Mouse (Mus musculus): ENCODE measurements around the gene Cnbp. TPM values are rescaled to one million over a fixed set of nuclear protein-coding genes. Genes with fewer than 3 reads are reported as not detected.

Cnbp gene
- polyA plus RNA-seq, 1 experiment from 2014 or later: 1,260 TPM

DNA sequence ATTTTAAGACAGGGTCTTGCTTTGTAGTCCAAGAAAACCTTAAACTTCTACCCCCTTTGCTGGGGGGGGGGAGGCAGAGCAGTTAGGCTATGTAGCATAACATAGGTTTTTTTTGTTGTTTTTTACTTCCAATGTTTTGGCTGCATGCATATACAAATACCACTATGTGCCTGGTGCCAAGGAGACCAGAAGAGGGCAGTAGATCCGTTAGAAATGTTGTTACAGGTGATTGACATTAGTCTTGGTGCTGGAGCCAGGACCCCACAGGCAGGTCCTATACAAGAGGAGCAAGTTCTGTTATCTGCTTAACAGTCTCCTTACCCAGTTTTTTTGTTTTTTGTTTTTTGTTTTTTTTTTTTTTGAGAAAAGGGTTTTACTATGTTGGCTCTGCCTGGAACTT lies 8.7 kb downstream of the Cnbp start:
- peaks cover 8% of the 10 kb centered on the region; the same call in 1 of the 2 replicates for H3K4me1 ChIP-seq
- no peak overlapping the region for H3K4me3 ChIP-seq
- DNase-seq (ENCODE audit: low spot score): no peak
- 35% methylated on average over 1 of the region's 1 CpGs for WGBS
- H3K9me3 ChIP-seq: no peaks in the 10 kb centered on the region
- H3K27ac ChIP-seq: no peak overlapping the region
- peaks cover 56% of the 10 kb centered on the region for H3K36me3 ChIP-seq
- no peaks in the 10 kb centered on the region for H3K27me3 ChIP-seq (ENCODE audit: insufficient read depth, poor library complexity, severe bottlenecking)

DNA sequence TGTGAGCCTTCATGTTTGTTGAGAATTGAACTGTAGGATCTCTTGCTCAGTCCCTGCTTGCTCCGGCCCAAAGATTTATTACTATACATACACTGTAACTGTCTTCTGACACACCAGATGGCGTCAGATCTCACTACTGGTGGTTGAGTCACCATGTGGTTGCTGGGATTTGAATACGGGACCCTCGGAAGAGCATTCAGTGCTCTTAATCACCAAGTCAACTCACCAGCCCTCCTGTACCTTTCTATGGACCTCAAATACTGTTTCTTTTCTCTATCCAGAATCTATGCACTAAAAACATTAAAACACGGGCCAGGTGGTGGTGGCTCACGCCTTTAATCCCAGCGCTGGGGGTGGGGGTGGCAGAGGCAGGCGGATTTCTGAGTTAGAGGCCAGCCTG lies 9.3 kb downstream of the Cnbp start:
- DNase-seq (ENCODE audit: low spot score): no peak
- Histone ChIP-seq H3K9me3 (no peaks in the 10 kb centered on the region), H3K36me3 (peaks cover 51% of the 10 kb centered on the region), H3K27ac (no peak overlapping the region), H3K27me3 (ENCODE audit: insufficient read depth, poor library complexity, severe bottlenecking) (no peaks in the 10 kb centered on the region), H3K4me1 (0 out of 2 replicates have a peak, but pooled peaks cover 3% of the 10 kb centered on the region), H3K4me3 (no peak overlapping the region)
- 78% methylated on average over 8 of the region's 8 CpGs for WGBS

DNA sequence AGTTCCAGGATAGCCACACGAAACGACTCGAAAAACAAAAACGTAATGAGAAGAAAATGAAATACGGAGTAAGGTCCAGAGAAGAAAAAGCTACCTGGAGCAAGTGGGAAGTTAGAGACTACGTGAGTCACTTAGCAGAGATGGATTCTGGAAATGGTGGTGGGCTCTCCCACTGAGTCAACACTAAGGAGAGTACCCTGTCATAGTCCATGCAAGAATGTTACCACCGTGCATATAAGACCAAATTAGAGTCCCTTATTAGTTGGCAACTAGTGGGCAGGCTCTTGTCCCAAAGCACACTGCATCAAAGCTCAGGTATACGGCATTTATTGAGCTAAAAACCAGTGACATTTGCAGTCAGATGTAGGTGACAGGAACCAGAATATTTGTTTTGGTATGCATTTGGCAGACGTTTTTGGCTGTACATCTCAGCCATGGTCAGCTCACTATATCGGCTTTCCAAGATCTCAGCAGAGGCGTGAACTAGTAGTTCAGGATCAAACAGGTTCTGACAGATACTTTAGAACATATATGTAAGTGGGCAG lies 11.0 kb downstream of the Cnbp start:
- no peak overlapping the region for H3K4me3 ChIP-seq
- H3K27ac ChIP-seq: no peak overlapping the region
- H3K9me3 ChIP-seq: no peaks in the 10 kb centered on the region
- no peak for DNase-seq (ENCODE audit: low spot score)
- 0 out of 2 replicates have a peak, but pooled peaks cover 3% of the 10 kb centered on the region for H3K4me1 ChIP-seq
- H3K27me3 ChIP-seq (ENCODE audit: insufficient read depth, poor library complexity, severe bottlenecking): no peaks in the 10 kb centered on the region
- WGBS: 54% methylated on average over 11 of the region's 11 CpGs
- peaks cover 44% of the 10 kb centered on the region for H3K36me3 ChIP-seq

DNA sequence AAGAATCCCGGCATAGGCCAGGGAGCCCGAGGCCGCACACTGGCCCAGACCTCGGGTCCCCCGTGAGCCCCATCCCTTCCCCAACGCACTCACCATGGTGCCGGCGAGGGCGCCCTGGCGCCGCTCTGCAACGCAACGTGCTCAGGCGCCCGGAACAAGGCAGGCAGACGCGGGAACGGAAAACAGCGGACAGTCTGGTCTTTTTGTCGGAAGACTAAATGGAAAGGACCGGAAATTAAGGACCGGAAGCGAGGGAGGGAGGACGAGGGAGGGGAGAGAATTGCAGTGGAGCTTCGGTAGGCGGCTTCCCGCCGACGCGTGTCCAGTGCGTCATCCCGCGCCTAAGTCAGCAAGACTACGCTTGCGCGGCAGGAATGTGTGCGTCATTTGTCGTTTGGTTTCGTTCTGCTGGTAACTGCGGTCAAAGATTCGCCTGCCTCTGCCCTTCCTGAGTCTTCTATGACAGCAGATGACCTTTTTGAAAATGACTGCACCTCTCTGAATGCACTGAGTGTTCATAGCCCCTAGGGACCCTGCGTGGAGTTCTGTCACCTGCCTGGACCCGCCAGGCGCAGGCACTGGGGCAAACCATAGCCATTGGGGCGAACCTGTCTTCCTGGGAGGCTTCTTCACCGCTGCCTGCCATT lies 12.2 kb downstream of the Cnbp start, which contains the start of gene Isy1:
Isy1 (minus strand) TSS at position 248 of the 647 bp plus-strand sequence.
- peak within 1 kb of the TSS; percentile 95 for H3K27ac ChIP-seq
- under 1% methylated on average over 46 of the region's 46 CpGs for WGBS
- H3K36me3 ChIP-seq: peaks cover 43% of the 10 kb centered on the region
- peak within 1 kb of the TSS; percentile 90 for H3K4me3 ChIP-seq
- DNase-seq (ENCODE audit: low spot score): peak; percentile 98
- H3K27me3 ChIP-seq (ENCODE audit: insufficient read depth, poor library complexity, severe bottlenecking): no peaks in the 10 kb centered on the region
- 0 out of 2 replicates have a peak, but pooled peaks cover 3% of the 10 kb centered on the region for H3K4me1 ChIP-seq
- no peaks in the 10 kb centered on the region for H3K9me3 ChIP-seq

DNA sequence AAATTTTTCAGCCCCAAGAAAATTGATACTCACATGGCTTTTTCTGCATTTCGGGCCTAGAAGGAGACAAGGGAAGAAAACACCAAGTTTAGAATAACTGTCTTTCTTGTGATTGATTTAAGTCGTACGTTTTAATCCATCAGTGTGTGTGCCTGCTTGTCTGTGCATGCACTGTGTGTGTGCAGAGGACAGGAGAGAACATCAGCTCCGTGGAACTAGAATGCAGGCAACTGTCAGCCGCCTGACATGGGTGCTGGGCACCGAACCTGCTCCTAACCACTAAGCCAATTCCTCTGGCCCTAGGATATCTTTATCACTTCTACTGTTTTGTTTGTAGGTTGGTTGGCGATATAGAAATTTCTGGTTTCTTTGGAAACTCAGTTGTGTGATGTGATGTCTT lies 15.2 kb downstream of the Cnbp start, which contains the start of gene Gm45140:
Gm45140 (minus strand) TSS at position 101 of the 400 bp plus-strand sequence.
- H3K4me1 ChIP-seq: 0 out of 2 replicates have a peak, but pooled peaks cover 3% of the 10 kb centered on the region
- no peaks in the 10 kb centered on the region for H3K27me3 ChIP-seq (ENCODE audit: insufficient read depth, poor library complexity, severe bottlenecking)
- no peak for DNase-seq (ENCODE audit: low spot score)
- H3K27ac ChIP-seq: no peak within 1 kb of the TSS
- WGBS: 89% methylated on average over 7 of the region's 7 CpGs
- peaks cover 37% of the 10 kb centered on the region for H3K36me3 ChIP-seq
- no peaks in the 10 kb centered on the region for H3K9me3 ChIP-seq
- no peak within 1 kb of the TSS for H3K4me3 ChIP-seq

DNA sequence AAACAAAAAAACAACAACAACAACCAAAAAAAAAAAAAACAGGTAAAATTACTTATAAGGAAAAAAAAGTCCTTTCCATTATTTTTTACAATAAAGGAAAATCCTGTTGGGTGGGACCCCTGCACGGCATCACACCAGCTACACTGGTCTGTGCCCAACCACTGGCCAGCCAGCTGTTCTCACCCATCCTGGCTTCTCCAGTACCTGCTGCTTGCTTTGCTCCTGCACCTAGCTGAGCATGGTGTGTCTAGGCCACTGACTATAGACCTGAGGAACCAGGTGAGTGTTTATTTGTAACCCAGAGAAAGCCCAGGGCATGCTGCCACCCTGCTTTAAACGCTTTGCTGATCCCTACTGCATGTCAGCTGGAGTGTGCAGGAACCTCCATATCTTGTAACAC lies 30.5 kb downstream of the Cnbp start:
- WGBS: 92% methylated on average over 2 of the region's 2 CpGs
- Histone ChIP-seq H3K4me1 (no peaks in the 10 kb centered on the region), H3K36me3 (peaks cover 94% of the 10 kb centered on the region), H3K27ac (no peak overlapping the region), H3K27me3 (ENCODE audit: insufficient read depth, poor library complexity, severe bottlenecking) (no peaks in the 10 kb centered on the region), H3K4me3 (no peak overlapping the region), H3K9me3 (no peaks in the 10 kb centered on the region)
- DNase-seq (ENCODE audit: low spot score): no peak

DNA sequence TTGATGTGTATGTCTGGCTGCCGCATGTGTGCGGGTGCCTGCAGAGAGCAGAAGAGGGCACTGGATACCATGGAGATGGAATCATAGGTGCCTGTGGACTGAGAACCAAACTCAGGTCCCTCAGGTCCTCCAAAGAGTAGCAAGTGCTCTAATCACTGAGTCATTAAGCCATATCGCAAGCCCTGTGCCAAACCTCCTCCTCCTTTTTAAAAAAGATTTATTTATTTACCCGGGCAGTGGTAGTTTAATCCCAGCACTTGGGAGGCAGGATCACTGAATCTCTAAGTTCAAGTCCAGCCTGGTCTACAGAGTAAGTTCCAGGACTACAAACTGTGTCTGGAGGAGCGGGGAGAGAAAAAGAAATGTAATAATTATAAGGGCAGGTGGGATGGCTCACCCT lies 36.4 kb downstream of the Cnbp start:
- Histone ChIP-seq H3K36me3 (peaks cover 52% of the 10 kb centered on the region), H3K4me3 (no peak overlapping the region), H3K4me1 (peaks cover 9% of the 10 kb centered on the region), H3K9me3 (no peaks in the 10 kb centered on the region), H3K27me3 (ENCODE audit: insufficient read depth, poor library complexity, severe bottlenecking) (no peaks in the 10 kb centered on the region), H3K27ac (no peak overlapping the region)
- no peak for DNase-seq (ENCODE audit: low spot score)
- 90% methylated on average over 5 of the region's 5 CpGs for WGBS

DNA sequence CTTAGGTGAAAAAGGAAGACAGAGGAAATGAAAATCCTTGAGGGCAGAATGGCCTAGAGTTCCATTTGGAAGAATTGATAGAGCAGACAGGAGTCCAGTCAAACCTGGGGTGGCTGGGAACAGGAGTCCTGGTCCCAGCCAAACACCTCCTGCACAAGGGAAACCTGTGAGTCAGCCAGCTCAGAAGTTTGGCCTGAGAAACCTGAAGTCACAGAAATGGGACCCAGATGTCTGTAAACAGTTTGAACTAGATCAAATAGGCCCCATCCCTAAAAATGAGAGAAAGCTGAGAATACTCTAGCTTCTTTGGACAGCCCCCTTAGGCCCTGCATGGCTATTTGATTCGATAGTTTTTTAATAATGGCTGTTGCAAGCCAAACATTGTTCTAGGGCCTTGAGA lies 38.2 kb downstream of the Cnbp start:
- H3K27ac ChIP-seq: peak overlapping the region; percentile 89; the same call in 1 of the 2 replicates
- no peaks in the 10 kb centered on the region for H3K27me3 ChIP-seq (ENCODE audit: insufficient read depth, poor library complexity, severe bottlenecking)
- H3K9me3 ChIP-seq: no peaks in the 10 kb centered on the region
- H3K4me1 ChIP-seq: peaks cover 9% of the 10 kb centered on the region
- no peak for DNase-seq (ENCODE audit: low spot score)
- peaks cover 33% of the 10 kb centered on the region for H3K36me3 ChIP-seq
- peak overlapping the region; percentile 78 for H3K4me3 ChIP-seq
- 89% methylated on average over 1 of the region's 1 CpGs for WGBS

DNA sequence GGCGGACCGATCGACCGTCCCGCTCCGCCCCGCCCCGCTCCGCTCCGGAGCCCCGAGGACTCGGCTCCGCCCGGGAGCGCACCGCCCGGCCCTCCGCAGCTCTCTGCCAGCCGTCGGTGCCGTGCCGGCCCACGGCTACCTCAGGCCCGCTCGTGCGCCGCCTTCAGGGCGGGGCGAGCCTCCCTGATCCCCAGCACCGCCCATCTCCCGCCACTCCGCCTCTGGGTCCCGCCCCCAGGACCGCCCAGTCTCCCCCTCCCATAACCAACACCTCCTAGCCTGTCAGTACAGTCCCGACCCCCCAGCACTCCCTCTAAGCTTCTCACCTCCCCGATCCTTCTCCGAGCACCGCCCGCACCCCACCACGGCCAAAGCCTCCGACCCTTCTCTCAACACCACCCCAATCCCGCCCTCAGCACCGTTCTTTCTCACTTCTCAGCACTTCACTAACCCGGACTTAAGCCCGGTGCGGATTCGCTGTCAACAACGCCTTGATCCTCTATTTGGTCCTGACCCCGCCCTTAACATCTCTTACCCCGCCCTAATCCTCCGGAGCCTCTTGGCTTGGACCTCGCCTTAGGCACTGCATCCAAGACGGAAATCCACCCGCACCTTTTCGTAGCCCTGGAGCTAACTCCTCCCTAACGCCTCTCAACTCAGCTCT lies 39.1 kb downstream of the Cnbp start, which contains the start of gene Rab43:
Rab43 (minus strand) TSS at position 490 of the 664 bp plus-strand sequence.
- H3K4me1 ChIP-seq: peaks cover 13% of the 10 kb centered on the region
- DNase-seq (ENCODE audit: low spot score): peak; percentile 96
- H3K36me3 ChIP-seq: peaks cover 25% of the 10 kb centered on the region
- H3K9me3 ChIP-seq: no peaks in the 10 kb centered on the region
- H3K27me3 ChIP-seq (ENCODE audit: insufficient read depth, poor library complexity, severe bottlenecking): no peaks in the 10 kb centered on the region
- H3K4me3 ChIP-seq: peak within 1 kb of the TSS; percentile 78
- peak within 1 kb of the TSS; percentile 89 for H3K27ac ChIP-seq
- WGBS: under 1% methylated on average over 56 of the region's 56 CpGs

DNA sequence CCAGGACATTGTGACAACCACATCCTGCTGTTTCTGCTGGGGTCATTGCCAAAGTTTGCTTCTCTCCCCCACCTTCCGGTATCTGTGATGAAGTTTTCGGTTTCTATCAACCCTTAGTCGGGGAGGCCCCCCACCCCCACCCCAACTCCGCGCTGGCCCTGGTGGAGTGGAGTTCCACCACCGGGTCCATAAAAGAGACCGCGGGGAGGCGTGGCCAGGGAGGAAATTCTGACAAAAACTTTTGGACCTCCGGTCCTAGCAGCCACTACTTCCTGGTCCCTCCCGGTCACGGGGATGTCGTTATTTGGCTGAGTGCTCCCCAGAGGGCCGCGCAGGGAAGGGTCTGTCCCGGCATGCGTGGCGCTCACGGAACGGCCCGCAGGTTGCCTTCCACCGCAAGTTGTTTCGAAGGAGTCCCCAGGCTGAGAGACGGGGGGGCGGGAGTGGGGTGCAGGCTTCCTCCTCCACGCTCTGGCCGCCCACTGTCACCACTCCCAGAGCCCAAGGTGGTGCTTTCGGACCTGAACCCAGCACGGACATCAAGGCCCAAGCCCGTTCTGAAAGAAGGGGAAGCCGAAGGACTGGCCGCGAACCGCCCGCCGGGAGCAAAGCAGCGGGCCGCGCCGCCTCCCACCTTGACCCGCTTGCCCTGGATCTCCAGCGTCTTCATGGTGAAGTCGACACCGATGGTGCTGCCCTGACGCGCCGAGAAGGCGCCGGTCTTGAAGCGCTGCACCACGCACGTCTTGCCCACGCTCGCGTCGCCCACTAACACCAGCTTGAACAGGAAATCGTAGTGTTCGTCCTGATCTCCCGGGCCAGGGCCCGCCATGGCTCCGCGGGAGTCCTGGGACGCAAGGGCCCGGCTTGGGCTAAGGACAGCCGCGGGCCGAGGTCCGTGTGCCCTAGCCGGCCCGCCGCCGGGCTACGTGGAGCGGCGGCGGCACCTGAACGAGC lies 39.9 kb downstream of the Cnbp start:
- peak overlapping the region; percentile 78 for H3K4me3 ChIP-seq
- H3K4me1 ChIP-seq: peaks cover 14% of the 10 kb centered on the region
- under 1% methylated on average over 77 of the region's 77 CpGs for WGBS
- peaks cover 17% of the 10 kb centered on the region for H3K36me3 ChIP-seq
- H3K27ac ChIP-seq: peak overlapping the region; percentile 89
- peak; percentile 87 for DNase-seq (ENCODE audit: low spot score)
- no peaks in the 10 kb centered on the region for H3K27me3 ChIP-seq (ENCODE audit: insufficient read depth, poor library complexity, severe bottlenecking)
- no peaks in the 10 kb centered on the region for H3K9me3 ChIP-seq

DNA sequence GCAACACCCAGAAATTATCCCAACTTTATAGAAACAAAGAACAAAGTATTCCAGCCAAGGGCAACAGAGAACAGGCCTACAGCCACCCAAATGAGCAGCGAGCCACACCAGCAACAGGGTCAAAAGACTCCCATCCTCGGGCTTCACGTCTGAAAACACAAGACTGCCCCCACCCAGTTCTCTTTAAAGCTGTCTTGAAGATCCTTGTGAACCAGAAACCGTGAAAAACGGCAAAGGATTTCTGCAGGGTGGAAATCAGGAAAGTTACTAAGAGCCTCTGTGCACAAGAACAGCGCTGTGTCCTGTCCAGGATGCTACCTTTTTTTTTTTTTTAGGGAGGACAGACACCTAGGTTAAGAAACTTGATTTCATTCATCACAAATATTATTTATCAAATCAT lies 40.6 kb downstream of the Cnbp start:
- peaks cover 11% of the 10 kb centered on the region; the same call in 1 of the 2 replicates for H3K36me3 ChIP-seq
- H3K27ac ChIP-seq: no peak overlapping the region
- no peaks in the 10 kb centered on the region for H3K9me3 ChIP-seq
- no peaks in the 10 kb centered on the region for H3K27me3 ChIP-seq (ENCODE audit: insufficient read depth, poor library complexity, severe bottlenecking)
- 48% methylated on average over 6 of the region's 6 CpGs for WGBS
- peaks cover 19% of the 10 kb centered on the region for H3K4me1 ChIP-seq
- no peak for DNase-seq (ENCODE audit: low spot score)
- H3K4me3 ChIP-seq: peak overlapping the region; percentile 78

DNA sequence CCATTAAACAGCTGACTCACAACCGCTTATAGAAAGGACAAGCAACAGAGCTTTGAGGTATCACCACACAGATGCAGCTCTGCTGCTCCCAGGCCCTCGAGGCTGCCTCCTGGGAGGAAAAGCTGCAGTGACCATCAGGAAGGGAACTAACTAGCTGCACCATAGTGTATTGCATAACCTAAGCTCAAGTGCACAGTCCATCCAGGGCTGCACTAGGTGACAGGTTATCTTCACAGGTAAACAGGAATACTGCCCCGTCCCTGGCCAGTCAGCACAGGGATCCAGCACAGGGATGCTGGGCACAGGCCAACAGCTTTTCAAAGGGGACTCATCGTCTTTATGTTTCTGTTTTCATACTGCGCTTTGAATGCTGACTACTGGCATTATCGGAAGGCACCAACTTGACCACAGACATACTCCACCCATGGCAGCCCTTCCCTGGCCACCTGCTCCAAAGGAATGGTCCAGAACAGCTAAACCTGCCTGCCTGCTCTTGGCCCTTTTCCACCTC lies 41.2 kb downstream of the Cnbp start:
- DNase-seq (ENCODE audit: low spot score): no peak
- no peaks in the 10 kb centered on the region for H3K9me3 ChIP-seq
- no peak overlapping the region for H3K27ac ChIP-seq
- peaks cover 19% of the 10 kb centered on the region for H3K4me1 ChIP-seq
- 0 out of 2 replicates have a peak overlapping the region, but pooled peaks have one; percentile 5 for H3K4me3 ChIP-seq
- no peaks in the 10 kb centered on the region for H3K27me3 ChIP-seq (ENCODE audit: insufficient read depth, poor library complexity, severe bottlenecking)
- 83% methylated on average over 6 of the region's 6 CpGs for WGBS
- peaks cover 6% of the 10 kb centered on the region; the same call in 1 of the 2 replicates for H3K36me3 ChIP-seq
